Mouse (Mus musculus) left cerebral cortex, postnatal 10 days (tissue): ENCODE results near the gene Gpr84. TPM values are rescaled to one million over a fixed set of nuclear protein-coding genes. Genes with fewer than 3 reads are reported as not detected.
A peak's percentile ranks its signal among the peaks of the same experiment; 100 is the strongest.

ENCODE experiments used
- DNase-seq, 2 experiments: peaks; one replicate each; pipeline ENCODE4 v3.0.0; 2021 to 2022; ENCODE audit warnings: low spot score in 2 of 2, mixed read lengths in 1 of 2; ENCODE audit errors: extremely low spot score in 1 of 2
- intact Hi-C: fragments of 180-260 bp; cut with DNase I; formaldehyde crosslinking; loops from one replicate; pipeline ENCODE4 v1.15.1; 2025
- microRNA-seq: library from miRNA; unstranded; fragments of <30 nt; microRNA quantifications from one replicate; pipeline ENCODE4 v1.2.0, GENCODE M21; 2022
- total RNA-seq, 2 experiments: library from RNA; stranded (reverse); gene quantifications; 2 replicates each; pipeline ENCODE4 v1.2.3; 2021

Gene Gpr84
- total RNA-seq, 2 experiments from 2014 or later = 0.67 to 0.97 TPM

DNA sequence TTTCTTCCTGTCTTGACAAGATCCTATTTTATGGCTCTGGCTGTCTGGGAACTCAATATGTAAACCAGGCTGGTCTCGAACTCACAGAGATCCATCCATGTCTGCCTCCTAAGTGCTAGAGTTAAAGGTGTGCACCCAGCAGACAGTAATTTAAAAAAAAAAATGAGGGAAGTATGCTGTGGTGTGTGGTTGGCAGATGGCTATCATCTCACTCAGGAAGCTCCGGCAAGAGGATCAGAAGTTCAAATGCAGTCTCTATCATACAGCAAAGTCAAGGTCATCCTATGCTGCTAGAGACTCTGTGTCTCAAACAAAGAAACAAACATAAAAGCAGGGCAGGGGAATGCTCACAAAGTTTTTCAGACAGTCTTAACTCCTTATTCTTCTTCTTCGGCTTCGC lies 41.5 kb downstream of the Gpr84 start:
- intact Hi-C loops = no loop called here

DNA sequence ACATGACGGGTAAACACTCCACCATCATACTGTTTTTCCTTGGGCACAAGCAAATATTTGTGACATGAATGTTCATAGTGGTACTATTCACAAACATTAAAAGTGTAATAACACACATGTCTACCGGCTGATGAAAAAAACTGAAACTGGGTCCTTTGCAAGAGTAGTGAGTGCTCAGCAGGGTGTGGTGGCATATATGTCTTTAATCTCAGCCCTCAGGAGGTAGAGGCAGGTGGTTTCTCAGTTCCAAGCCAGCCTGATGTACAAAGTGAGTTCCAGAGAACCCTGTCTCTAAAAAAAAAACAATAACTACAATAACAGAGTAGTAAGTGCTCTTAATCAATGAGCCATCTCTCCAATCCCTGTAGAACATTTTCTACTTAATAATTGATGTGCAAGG lies 45.6 kb downstream of the Gpr84 start:
- intact Hi-C loops = no loop called here

More for the DNA sequence above, 41.5 kb downstream of the Gpr84 start:
- DNase-seq = no peak

DNA sequence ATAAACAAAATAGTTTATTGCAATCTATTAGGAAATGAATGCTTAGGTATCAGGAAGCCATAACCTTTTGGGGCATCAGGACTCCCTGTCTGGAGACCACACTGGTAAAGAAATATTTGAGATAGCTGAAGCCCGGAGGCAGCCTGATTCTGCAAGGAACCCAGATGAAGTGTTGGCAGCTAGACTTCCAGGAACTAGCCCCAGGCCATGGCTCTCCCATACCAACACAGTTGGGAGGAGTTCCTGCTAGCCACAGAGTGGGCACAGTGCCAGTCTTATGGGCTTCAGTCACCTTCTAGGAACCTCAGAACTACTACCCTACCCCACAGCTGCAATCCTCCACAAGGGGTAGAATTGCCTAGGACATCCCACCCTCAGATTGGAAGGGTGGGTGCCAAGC lies 50.4 kb downstream of the Gpr84 start:
- peak in 1 of 2 experiments; percentile 44 for DNase-seq
- intact Hi-C loops = no loop called here

More for the DNA sequence above, 45.6 kb downstream of the Gpr84 start:
- DNase-seq = no peak

DNA sequence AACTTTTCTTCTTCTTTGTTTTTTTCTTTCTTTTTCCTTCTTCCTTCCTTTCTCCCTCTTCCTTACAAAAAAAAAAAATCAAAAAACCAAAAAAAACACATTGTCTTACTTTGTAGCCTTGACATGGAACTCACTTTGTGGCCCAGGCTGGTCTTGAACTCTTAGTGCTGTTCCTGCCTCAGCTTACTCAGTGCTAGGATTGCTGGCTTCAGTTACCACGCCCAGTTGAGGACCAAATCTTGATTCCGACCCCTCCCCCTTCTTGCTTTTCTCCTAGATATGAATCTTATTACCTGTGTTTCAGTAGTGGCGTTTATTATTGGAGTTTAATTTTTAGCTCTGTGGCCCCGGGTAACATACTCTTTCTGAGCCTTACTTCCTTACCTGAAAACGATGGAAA lies 51.2 kb downstream of the Gpr84 start:
- intact Hi-C loops = no loop called here
- DNase-seq = no peak

Small RNA genes lying within 50 kb of the gene (microRNA-seq; reads per million reads assigned to microRNA genes)
- gene Mir148b (156 reads per million, percentile 60 among the genes with 10 or more reads in this experiment), gene Mir6963 (not detected)

Other genes with a start within 250 kb of the Gpr84 start
- gene Smug1, start 143.5 kb downstream of the Gpr84 start, total RNA-seq = 10 to 100 TPM; 17.5 to 18.2 TPM
- gene Cbx5, start 70.8 kb downstream of the Gpr84 start, total RNA-seq = 100 to 1,000 TPM; 174 to 181 TPM
- 100 to 1,000 TPM; 350 to 359 TPM for gene Hnrnpa1, start 70.2 kb downstream of the Gpr84 start, total RNA-seq
- gene Nfe2, start 52.2 kb downstream of the Gpr84 start, total RNA-seq = not detected
- gene Copz1, start 37.9 kb downstream of the Gpr84 start, total RNA-seq = 100 to 1,000 TPM; 111 TPM
- gene Zfp385a, start 29.5 kb upstream of the Gpr84 start, total RNA-seq = 10 to 100 TPM; 47.5 to 51.2 TPM
- 1 to 10 TPM; 6.0 to 6.6 TPM for gene Itga5, start 56.2 kb upstream of the Gpr84 start, total RNA-seq
- not detected for gene Gtsf1, start 119.9 kb upstream of the Gpr84 start, total RNA-seq
- gene Gtsf2, start 137.9 kb upstream of the Gpr84 start, total RNA-seq = not detected
- gene Nckap1l, start 143.2 kb upstream of the Gpr84 start, total RNA-seq = 10 to 100 TPM in 1 of 2 experiments, 1 to 10 TPM in 1; 9.9 to 10.1 TPM
- gene Pde1b, start 192.4 kb upstream of the Gpr84 start, total RNA-seq = 10 to 100 TPM; 72.2 to 96.7 TPM
- gene Ppp1r1a, start 227.4 kb upstream of the Gpr84 start, total RNA-seq = 100 to 1,000 TPM; 164 to 182 TPM